Mouse (Mus musculus): ENCODE data around the gene Il15. TPM values are rescaled to one million over a fixed set of nuclear protein-coding genes. Genes with fewer than 3 reads are reported as not detected.

Il15 gene
- polyA plus RNA-seq, 1 experiment: 5.0 TPM

- Histone ChIP-seq H3K4me3 (ENCODE audit: extremely low read depth, insufficient read depth, insufficient read length) (no peak overlapping the region), H3K27ac (ENCODE audit: insufficient read depth, low read length) (no peak overlapping the region), H3K27me3 (ENCODE audit: control insufficient read depth, insufficient read depth, low read length) (no peaks in the 10 kb centered on the region), H3K36me3 (ENCODE audit: control insufficient read depth, insufficient read depth, low read length) (no peaks in the 10 kb centered on the region), H3K4me1 (ENCODE audit: control insufficient read depth, insufficient read depth, insufficient read length) (no peaks in the 10 kb centered on the region)
- no peak for DNase-seq (ENCODE audit: low read depth in 1 of 2, low spot score in 2 of 2)
- TF ChIP-seq CTCF (IDR thresholded peaks at IDR 0.05; ENCODE audit: extremely low read depth, insufficient read depth, insufficient read length, insufficient replicate concordance) (no peak), POLR2A (IDR thresholded peaks at IDR 0.05; ENCODE audit: low read depth, low read length) (no peak)
- WGBS: 90% methylated on average over 3 of the region's 3 CpGs
Observed at GRCm38 (mm10) chr8:82285866-82286265, 117.2 kb downstream of the Il15 start.

GRCm38 (mm10) chr8:82281995-82282394 is 121.0 kb downstream of the Il15 start:
- H3K27me3 ChIP-seq (ENCODE audit: control insufficient read depth, insufficient read depth, low read length): no peaks in the 10 kb centered on the region
- H3K27ac ChIP-seq (ENCODE audit: insufficient read depth, low read length): no peak overlapping the region
- H3K4me1 ChIP-seq (ENCODE audit: control insufficient read depth, insufficient read depth, insufficient read length): no peaks in the 10 kb centered on the region
- DNase-seq (ENCODE audit: low read depth in 1 of 2, low spot score in 2 of 2): no peak
- no peaks in the 10 kb centered on the region for H3K36me3 ChIP-seq (ENCODE audit: control insufficient read depth, insufficient read depth, low read length)
- H3K4me3 ChIP-seq (ENCODE audit: extremely low read depth, insufficient read depth, insufficient read length): no peak overlapping the region
- WGBS: 91% methylated on average over 5 of the region's 5 CpGs
- TF ChIP-seq POLR2A (IDR thresholded peaks at IDR 0.05; ENCODE audit: low read depth, low read length): no peak
- no peak for TF ChIP-seq CTCF (IDR thresholded peaks at IDR 0.05; ENCODE audit: extremely low read depth, insufficient read depth, insufficient read length, insufficient replicate concordance)

All from spleen, adult 2 months (tissue).